Mouse (Mus musculus) layer of hippocampus, adult 11-12 months (tissue): ENCODE measurements at regions not wholly inside any gene's neighbourhood (a gene's known extent, or its start where the extent isn't known, plus 50 kb on each side); places are given as distances from the start of the nearest gene placed in this dataset.

Experiments used
- DNase-seq: peaks from one replicate; pipeline ENCODE4 v3.0.0; 2022; ENCODE audit warnings: low spot score

DNA sequence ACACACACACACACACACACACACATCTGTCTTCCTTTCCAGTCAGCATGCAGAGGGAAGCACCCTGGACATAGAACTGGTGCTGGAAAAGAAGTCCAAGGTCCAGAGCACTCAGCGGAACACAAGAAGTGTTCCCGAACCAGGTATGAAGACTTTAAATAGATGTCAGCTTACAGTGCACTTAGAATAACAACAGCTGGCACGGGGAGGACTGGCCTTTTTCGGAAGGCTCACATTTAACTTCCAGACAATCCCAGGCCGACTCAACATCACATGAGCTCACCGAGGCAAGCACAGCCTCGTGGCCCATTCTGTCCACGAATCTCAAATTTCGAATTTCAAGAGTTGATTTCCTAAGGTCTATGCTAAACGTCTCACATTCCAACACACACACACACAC lies 70.9 kb upstream of the Slc25a33 start:
- no peak for DNase-seq

DNA sequence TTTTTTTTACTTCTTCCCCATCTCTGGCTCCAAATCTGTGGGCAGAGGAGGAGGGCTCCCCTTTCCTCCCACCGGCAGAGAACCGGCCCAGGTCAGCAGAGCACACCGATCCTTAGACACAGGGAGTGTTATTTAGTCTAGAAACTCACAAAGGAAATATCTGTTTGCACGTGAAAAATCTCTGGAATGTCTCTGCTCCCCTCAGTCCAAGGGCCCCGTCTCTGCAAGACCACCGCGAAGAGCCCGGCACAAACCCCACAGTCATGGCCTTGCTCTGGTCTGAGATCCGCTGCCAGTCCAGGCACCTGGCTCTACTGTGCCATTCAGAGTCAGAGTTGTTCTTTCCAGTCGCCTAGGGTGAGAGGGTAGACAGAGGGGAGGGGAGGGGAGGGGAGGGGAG lies 69.7 kb upstream of the Slc25a33 start:
- DNase-seq, result no peak

DNA sequence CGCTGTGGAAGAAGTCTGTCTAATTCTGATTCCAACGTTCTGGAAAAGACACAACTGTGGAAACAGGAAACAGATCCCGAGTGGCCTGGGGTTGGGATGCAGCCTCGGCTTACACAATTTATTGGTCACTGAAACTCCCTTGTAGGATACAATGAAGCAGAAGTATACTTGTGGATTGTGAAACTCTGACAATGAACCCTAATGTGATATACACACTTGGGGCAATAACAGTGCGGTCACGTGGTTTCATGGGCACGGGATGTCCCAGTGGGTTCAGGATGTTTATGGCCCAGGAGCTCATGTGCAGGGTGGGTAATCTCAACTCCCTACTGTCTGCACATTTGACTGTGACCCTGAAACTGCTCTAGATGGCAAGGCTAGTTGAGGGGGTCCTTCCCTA lies 68.8 kb upstream of the Slc25a33 start:
- no peak for DNase-seq

DNA sequence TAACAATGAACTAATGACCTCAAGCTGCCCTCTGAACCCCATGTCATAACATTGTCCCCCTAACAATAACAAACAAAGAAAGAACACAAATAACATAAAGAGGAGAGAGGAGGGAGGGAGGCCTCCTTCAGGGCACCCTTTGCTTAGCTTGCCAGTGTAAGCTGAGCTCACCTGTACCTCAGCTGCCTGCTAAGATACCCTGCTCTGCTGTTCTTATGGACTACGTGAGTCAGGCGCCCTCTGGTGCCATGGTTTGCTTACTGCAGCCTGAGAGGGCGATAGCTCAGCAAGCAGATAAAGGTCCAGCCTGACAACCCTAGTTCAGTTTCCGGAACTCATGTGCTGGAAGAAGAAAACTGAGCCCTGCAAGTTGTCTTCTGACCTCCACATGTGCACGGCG lies 67.8 kb upstream of the Slc25a33 start:
- DNase-seq, result no peak

DNA sequence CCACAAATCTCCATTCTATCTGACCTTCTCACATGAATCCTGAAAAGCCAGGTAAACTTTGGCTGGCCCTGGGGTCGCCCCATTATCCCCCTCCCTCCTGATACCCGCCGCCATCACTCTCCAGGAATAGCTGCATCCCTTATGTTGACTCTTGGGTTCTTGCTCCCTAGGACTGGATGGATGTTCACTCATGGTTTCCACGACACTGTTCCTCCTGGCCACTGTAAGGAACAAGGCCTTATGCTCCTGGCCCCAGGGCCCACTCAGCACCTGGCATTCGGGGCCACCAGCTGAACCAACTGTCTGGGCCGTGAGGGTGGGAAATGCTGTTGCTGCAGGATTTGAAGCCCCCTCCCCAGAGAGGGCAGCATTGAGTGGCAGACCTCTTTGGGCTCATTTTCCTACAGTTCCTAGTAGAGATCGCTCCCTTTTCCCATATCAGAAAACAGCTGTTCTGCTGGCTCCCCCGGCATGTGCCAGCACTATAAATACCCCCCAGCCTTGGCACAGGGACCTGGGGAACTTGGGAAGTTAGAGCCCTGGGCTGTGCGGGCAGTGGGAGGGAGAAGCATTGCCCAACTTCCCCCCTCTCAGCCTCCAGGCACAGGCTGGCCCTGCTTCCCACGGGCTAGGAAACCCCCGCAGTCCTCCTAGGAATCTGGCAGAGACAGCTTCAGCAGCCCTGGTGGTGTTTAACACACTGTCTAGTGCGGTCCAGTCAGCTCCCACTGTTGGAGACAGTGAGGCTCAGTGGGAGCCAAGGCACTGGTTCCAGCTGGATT lies 66.6 kb upstream of the Slc25a33 start:
- peak; percentile 82 for DNase-seq

DNA sequence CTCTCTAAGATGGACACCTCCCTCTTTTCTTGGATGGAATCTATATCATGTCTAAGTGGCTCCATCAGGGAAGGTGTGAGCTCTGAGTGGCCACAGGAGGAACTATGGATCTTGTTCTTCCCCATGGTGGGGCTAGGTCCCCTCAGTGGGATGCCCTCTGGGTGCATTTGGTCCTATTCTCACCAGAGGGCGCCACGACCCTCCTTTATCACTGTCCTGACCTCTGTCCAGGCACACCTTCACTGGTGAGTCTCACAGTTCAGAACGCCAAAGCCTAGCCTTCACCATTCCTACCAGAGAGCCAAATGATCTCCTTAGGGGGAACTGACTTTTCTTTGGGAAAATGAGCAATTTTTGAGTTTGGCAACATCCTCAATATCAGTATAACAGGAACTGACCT lies 64.6 kb upstream of the Slc25a33 start:
- DNase-seq, result no peak

DNA sequence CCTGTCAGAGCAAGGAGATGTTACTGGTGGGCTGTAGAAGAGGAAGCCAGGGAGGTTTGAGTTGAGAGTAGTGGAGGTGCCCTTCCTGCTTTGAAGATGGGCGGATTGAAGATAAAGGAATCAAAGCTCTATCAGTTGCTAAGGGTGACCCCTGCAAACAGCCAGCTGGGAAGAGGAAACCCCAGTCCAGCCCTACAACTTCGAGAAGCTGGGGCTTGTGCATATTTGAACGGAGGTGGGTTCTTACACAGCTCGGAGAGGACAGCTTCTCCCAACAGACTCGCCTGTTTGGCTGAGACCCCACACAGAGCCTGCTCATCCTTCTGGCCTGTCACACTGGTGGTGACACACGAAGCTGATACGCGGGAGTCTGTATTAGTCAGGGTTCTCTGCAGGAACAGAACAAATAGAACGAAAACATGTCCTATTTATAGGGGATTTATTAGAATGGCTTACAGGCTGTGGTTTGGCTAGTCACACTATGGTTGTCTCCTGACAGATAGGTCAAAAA lies 60.6 kb upstream of the Slc25a33 start:
- no peak for DNase-seq

DNA sequence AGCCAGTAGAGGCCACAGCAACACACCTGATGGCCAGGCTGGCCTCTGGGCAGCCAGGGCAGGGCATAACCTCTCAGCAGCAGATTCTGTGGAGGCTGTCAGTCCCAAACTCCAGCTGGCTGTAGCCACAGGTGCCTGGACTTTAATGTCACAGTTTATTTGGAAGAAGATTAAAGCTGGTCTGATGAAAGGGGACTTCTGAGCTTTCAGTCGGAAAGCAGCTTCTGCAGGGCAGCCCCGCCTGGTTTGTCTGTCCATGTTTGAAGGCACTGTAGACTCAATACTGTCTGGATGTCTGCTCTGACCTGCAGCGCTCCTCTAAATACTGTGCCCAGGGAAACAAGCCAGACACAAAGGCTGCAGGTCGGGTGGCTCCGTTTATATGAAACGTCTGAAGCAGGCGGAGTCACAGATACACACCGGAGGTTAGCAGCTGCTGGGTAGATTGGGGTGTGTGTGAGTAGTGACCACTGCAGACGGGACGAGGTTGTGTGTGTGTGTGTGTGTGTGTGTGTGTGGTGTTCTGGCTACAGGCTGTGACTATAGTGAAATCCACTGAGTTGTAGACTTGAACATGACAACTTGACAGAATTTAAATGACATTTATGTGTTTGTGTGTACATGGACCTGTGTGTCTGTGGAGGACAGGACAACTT lies 58.5 kb upstream of the Slc25a33 start:
- no peak for DNase-seq

DNA sequence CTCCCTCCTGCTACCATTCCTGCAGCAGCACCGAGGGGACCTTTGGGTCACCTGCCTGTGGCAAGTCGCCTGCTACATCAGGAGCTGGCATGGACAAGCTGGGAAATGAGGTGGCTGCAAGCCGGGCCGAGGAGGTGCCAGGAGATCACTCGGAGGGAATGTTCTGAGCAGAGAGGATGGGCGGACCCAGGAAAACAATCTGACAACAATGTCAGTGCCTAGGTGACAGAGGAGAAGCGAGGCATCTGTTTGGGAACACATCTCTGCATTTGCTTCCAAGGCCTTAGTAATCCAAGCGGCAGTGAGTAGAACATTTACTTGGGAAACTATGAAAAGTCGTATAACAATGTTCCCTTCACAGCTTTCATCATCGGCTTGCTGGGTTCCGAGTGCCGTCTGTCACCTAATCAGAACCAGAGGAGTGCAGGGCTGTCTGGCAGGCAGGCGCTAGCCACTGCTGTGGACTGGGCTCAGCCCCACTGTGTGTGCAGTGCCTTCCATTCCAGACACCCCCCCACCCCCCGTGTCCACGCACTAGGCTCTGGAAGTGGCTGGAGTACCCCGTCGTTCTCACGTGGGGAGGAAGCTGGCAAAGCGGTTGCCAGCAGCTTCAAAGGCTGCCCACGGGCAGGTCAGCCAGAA lies 56.6 kb upstream of the Slc25a33 start:
- DNase-seq, result no peak

DNA sequence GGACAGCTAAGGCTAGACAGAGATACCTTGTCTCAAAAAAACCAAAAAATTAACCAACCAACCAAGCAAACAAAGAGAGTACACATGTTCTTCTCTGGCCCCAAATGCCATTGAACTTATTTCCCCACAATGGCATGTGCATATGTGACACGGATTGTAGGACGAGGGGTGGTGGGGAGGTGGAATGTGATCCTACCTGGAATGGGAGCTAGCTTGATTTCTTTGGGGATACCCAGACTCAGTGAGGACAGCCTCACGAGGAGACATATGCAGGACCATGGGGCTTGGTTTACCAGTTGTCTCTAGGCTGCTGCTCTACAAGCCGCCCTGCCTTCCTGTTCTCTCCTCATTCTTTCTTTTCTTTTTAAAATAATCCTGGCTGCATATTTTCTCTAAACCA lies 55.9 kb upstream of the Slc25a33 start:
- DNase-seq, result no peak

DNA sequence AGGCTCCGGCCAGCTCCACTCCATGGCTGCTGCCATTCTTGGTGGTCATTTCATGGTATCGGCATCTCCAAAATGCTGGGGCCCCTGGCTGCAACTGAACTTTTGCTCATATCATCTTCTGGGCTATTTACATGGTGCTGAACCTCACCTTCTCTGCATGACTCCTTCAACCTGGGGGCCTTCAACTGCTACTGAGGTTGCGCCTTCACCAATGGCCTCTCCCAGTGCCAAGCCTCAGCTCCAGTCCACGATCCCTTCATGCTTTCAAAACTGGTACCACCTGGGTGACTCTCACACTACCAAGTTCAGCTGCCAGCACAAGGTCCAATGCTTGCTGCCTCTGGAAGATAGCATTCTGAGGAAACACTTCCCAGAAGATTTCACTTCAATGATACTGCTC lies 53.7 kb upstream of the Slc25a33 start:
- DNase-seq, result no peak
